Mouse (Mus musculus) embryonic fibroblast, embryonic 13.5 days (primary cell): ENCODE measurements around the gene AW011738.

Experiments used
- CTCF ChIP-seq: IDR thresholded peaks from 2 replicates; pipeline ENCODE4 v1.5.1; 2011; ENCODE audit warnings: mild to moderate bottlenecking, control low read depth, low read length, moderate library complexity, borderline replicate concordance; ENCODE audit not compliant: insufficient read depth
- POLR2A ChIP-seq: IDR thresholded peaks from 2 replicates; pipeline ENCODE4 v1.6.1; 2011; ENCODE audit warnings: low read depth, mild to moderate bottlenecking, control low read depth, low read length, moderate library complexity

GRCm38 (mm10) chr4:156193906-156194305, 9.2 kb upstream of the AW011738 start:
- TF ChIP-seq POLR2A = no peak
- TF ChIP-seq CTCF = no peak
